Mouse (Mus musculus) testis, adult 2 months (tissue): ENCODE measurements at regions not wholly inside any gene's neighbourhood (a gene's known extent, or its start where the extent isn't known, plus 50 kb on each side); places are given as distances from the start of the nearest gene placed in this dataset.

Experiments
- CTCF ChIP-seq: fragments of 200-500 bp; IDR thresholded peaks from 2 replicates; pipeline ENCODE4 v1.5.1; 2012; ENCODE audit warnings: low read depth, mild to moderate bottlenecking, inconsistent platforms, low read length, moderate library complexity; ENCODE audit not compliant: control insufficient read depth, insufficient read depth, insufficient replicate concordance
- POLR2A ChIP-seq: fragments of 200-500 bp; IDR thresholded peaks from 2 replicates; pipeline ENCODE4 v1.6.1; 2012; ENCODE audit warnings: low read depth, mild to moderate bottlenecking, inconsistent platforms, low read length, moderate library complexity; ENCODE audit not compliant: control insufficient read depth

DNA sequence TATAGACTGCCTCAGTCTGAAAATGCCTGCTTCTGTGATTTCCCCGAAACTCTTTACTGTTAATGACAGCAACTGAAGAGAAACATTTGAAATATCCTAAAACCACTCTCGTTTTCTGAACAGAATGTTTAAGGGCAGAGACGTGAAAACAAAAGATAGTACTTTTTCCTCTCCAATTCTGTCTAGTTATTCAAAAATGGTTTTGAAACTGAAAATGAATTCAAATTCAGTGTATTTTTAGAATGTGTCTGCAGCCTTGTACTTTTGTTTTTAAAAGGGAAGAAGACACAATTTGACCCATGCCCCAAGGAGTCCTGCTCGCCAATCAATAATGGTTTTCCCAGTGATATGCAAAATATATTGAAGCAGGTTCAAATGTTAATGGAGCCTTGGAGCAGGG is 136.7 kb upstream of the AI593442 start:
- no peak for TF ChIP-seq CTCF
- no peak for TF ChIP-seq POLR2A
